Mouse (Mus musculus) ES-E14 (cell line): ENCODE measurements at regions not wholly inside any gene's neighbourhood (a gene's known extent, or its start where the extent isn't known, plus 50 kb on each side); places are given as distances from the start of the nearest gene placed in this dataset.

Experiments used
- DNase-seq: peaks from one replicate; pipeline ENCODE4 v3.0.0-alpha.2; 2013; ENCODE audit warnings: low read depth, low spot score
- H3K27ac ChIP-seq: 2 replicates; pipeline ENCODE4 v1.5.1; 2012; ENCODE audit warnings: low read depth, mild to moderate bottlenecking, low read length, moderate library complexity, mixed read lengths; ENCODE audit not compliant: poor library complexity, insufficient read depth, severe bottlenecking
- H3K36me3 ChIP-seq: 2 replicates; pipeline ENCODE4 v1.6.1; 2012; ENCODE audit warnings: mild to moderate bottlenecking, low read length, moderate library complexity, mixed read lengths; ENCODE audit not compliant: control insufficient read depth, poor library complexity, insufficient read depth, severe bottlenecking
- H3K4me1 ChIP-seq, 2 experiments: fragments of 150-350 bp in 1 of 2; sonication (generic) in 1 of 2; 2 replicates each; pipeline ENCODE4 v1.6.1; 2012; ENCODE audit warnings: low read length in 2 of 2, mild to moderate bottlenecking in 1 of 2, mixed read lengths in 1 of 2; ENCODE audit not compliant: control insufficient read depth in 2 of 2, insufficient read depth in 2 of 2, poor library complexity in 1 of 2
- H3K4me3 ChIP-seq, 2 experiments: fragments of 150-350 bp in 1 of 2; sonication (generic) in 1 of 2; 2 replicates each; pipeline ENCODE4 v1.5.1; 2012; ENCODE audit warnings: low read length in 2 of 2, low read depth in 1 of 2, mild to moderate bottlenecking in 1 of 2, mixed read lengths in 1 of 2; ENCODE audit not compliant: insufficient read depth in 1 of 2, poor library complexity in 1 of 2, severe bottlenecking in 1 of 2
- H3K9ac ChIP-seq: 2 replicates; pipeline ENCODE4 v1.6.1; 2012; ENCODE audit warnings: low read depth, mild to moderate bottlenecking, low read length, mixed read lengths; ENCODE audit not compliant: poor library complexity, insufficient read depth, severe bottlenecking
- H3K9me3 ChIP-seq: fragments of 150-350 bp; sonication (generic); 2 replicates; pipeline ENCODE4 v1.6.1; 2012; ENCODE audit warnings: low read depth, mild to moderate bottlenecking, low read length; ENCODE audit not compliant: control insufficient read depth, insufficient read depth
- CHD2 ChIP-seq: IDR thresholded peaks from 2 replicates; pipeline ENCODE4 v1.6.1; 2014; ENCODE audit warnings: mild to moderate bottlenecking, low read depth, low read length, inconsistent platforms
- HCFC1 ChIP-seq: IDR thresholded peaks from 2 replicates; pipeline ENCODE4 v1.6.1; 2012; ENCODE audit warnings: low read length, inconsistent platforms, borderline replicate concordance; ENCODE audit not compliant: insufficient read depth
- MAFK ChIP-seq: IDR thresholded peaks from 2 replicates; pipeline ENCODE4 v1.6.1; 2014; ENCODE audit warnings: mild to moderate bottlenecking, low read depth, low read length, inconsistent platforms; ENCODE audit not compliant: insufficient read depth
- ZC3H11A ChIP-seq: IDR thresholded peaks from 2 replicates; pipeline ENCODE4 v1.6.1; 2012; ENCODE audit warnings: low read depth, mild to moderate bottlenecking, inconsistent platforms, low read length, borderline replicate concordance
- ZNF384 ChIP-seq: IDR thresholded peaks from 2 replicates; pipeline ENCODE4 v1.6.1; 2012; ENCODE audit warnings: low read depth, low read length, inconsistent platforms
- in situ Hi-C, 2 experiments: fragments of 600-800 bp; cut with MboI; formaldehyde crosslinking; loops; one replicate each; pipeline ENCODE4 v1.15.1; 2025; ENCODE audit warnings: low sequenced_read_pairs in 2 of 2, inconsistent platforms in 1 of 2; ENCODE audit not compliant: unreplicated experiment in 2 of 2

DNA sequence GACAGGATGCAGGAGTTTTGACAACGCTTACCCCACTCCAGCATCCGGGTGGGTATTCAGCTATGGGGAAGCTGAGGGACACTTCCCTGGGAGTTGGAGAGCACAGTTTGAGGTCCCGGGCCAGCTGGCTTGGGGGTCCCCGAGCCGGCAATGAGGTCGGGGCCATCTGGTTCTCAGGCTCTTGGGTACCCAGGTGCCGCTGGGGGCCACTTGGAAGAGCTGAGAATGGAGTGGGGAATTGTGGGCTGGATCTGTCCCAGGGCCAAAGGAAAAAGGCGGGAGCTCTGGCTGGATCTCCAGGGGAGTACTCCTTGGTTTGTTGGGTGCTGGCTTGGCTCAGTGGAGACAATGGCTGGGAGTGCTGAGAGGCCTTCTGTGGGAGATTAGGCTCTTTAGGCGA, 806.6 kb downstream of the Triml1 start:
- Histone ChIP-seq H3K9ac (no peak overlapping the region), H3K36me3 (no peaks in the 10 kb centered on the region), H3K4me1 (no peaks in the 10 kb centered on the region), H3K4me3 (no peak overlapping the region), H3K27ac (no peak overlapping the region), H3K9me3 (no peaks in the 10 kb centered on the region)
- DNase-seq: no peak
- TF ChIP-seq MAFK: no peak
- no peak for TF ChIP-seq ZNF384
- TF ChIP-seq ZC3H11A: no peak
- TF ChIP-seq HCFC1: no peak
- no peak for TF ChIP-seq CHD2
- in situ Hi-C loops: no loop called here

DNA sequence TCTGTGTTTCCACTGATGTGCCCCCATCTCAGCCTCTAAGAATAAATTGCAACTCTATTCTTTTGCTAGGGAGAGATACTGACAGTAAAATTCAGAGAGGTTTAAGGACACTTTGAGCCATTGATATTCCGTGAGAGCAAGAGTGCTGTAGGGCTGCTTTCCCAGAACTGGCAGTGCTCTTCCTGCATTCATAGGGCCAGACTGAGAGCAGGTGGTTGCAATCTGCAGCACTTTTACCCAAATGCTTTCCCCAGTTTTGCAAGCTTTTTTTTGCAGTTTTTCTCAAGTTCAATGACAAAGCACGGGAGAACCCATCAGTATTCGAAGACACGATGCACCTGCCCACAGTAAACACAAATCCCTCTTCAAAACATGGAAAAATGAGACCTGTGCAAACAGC, 816.6 kb downstream of the Triml1 start:
- no peak overlapping the region for H3K27ac ChIP-seq
- H3K4me3 ChIP-seq: no peak overlapping the region
- no peak for DNase-seq
- no peak overlapping the region for H3K9ac ChIP-seq
- no peaks in the 10 kb centered on the region for H3K36me3 ChIP-seq
- in situ Hi-C loops: no loop called here
- no peak for TF ChIP-seq ZNF384
- TF ChIP-seq MAFK: no peak
- TF ChIP-seq HCFC1: no peak
- no peak for TF ChIP-seq CHD2
- no peak for TF ChIP-seq ZC3H11A
- H3K9me3 ChIP-seq: no peaks in the 10 kb centered on the region
- H3K4me1 ChIP-seq: no peaks in the 10 kb centered on the region

DNA sequence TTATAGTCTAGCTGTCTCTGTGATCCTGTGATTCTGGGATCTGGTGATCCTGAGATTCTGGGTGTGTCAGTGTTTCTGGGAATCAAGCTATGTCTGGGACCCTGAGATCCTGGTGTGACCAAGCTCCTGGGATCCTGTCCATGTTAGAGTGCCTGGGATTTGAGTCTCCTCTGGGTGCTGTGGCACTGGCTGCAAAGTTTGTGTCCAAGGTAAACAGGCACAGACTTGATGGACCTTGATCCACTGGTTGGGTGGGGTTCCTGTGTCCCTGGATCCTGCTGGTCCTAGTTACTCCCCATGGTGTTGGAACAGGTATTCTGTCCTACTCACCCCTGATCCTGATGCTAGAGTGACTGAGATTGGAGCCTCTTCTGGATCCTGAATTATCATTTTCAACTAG, 818.4 kb downstream of the Triml1 start:
- Histone ChIP-seq H3K4me3 (no peak overlapping the region), H3K27ac (no peak overlapping the region), H3K9ac (no peak overlapping the region), H3K9me3 (no peaks in the 10 kb centered on the region), H3K4me1 (no peaks in the 10 kb centered on the region), H3K36me3 (no peaks in the 10 kb centered on the region)
- TF ChIP-seq CHD2: no peak
- no peak for TF ChIP-seq ZC3H11A
- no peak for TF ChIP-seq MAFK
- TF ChIP-seq ZNF384: no peak
- no peak for TF ChIP-seq HCFC1
- DNase-seq: no peak
- in situ Hi-C loops: no loop called here

DNA sequence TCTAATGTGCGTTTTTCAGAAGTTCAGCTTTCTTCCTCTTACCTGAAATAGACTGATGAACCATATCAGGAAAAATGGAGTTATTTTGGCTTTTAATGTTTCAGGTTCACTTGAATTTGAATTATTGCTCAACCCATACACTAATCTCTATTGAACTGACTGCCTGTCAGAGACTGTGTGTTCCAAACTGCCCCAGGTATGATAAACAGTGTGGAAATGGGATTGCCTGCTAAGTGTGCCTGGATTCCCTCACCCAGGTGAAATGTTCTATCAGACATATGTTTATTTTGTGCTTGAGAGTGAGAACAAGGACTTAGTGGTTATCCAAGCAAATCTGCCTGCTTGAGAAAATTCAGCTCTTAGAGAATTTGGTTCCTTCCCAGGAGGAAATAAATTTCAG, 830.2 kb downstream of the Triml1 start:
- H3K36me3 ChIP-seq: no peaks in the 10 kb centered on the region
- no peak overlapping the region for H3K9ac ChIP-seq
- no peak overlapping the region for H3K4me3 ChIP-seq
- in situ Hi-C loops: no loop called here
- H3K27ac ChIP-seq: no peak overlapping the region
- no peak for TF ChIP-seq MAFK
- no peak for TF ChIP-seq HCFC1
- TF ChIP-seq ZC3H11A: no peak
- TF ChIP-seq ZNF384: no peak
- no peak for TF ChIP-seq CHD2
- no peak for DNase-seq
- no peaks in the 10 kb centered on the region for H3K9me3 ChIP-seq
- no peaks in the 10 kb centered on the region for H3K4me1 ChIP-seq

DNA sequence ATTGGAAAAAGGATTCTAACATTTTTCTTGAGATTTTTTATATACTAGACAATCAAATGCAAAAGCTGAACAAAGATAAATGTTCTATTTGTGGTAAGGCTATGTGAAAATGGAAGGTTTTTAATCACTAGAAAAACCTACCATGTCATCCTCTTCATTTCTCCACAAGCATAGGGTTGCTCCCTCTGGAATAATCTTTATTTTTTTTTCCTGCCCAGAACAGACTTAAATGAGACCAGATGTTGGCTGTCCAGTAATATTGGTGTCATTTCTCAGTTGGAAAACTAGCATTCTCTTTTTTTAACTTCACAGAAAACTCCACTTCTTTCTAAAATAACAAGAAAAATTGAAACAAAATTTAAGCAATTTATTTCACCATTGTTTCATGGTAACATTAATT, 849.9 kb downstream of the Triml1 start:
- H3K9me3 ChIP-seq: no peaks in the 10 kb centered on the region
- no peaks in the 10 kb centered on the region for H3K36me3 ChIP-seq
- H3K27ac ChIP-seq: no peak overlapping the region
- TF ChIP-seq MAFK (no peak), CHD2 (no peak), HCFC1 (no peak), ZNF384 (no peak), ZC3H11A (no peak)
- no peak for DNase-seq
- H3K4me3 ChIP-seq: no peak overlapping the region
- no peaks in the 10 kb centered on the region for H3K4me1 ChIP-seq
- H3K9ac ChIP-seq: no peak overlapping the region
- in situ Hi-C loops: no loop called here
